Mouse (Mus musculus) cerebellum, adult 2 months (tissue): ENCODE data around the gene Cgref1. TPM values are rescaled to one million over a fixed set of nuclear protein-coding genes. Genes with fewer than 3 reads are reported as not detected.

Source experiments
- DNase-seq, 2 experiments: peaks; one replicate each; pipeline ENCODE4 v3.0.0; 2021
- H3K27ac ChIP-seq: fragments of 200-500 bp; 2 replicates; pipeline ENCODE4 v1.5.1; 2012; ENCODE audit warnings: low read length, control low read depth, inconsistent platforms; ENCODE audit not compliant: insufficient read depth
- H3K27me3 ChIP-seq: fragments of 200-500 bp; 2 replicates; pipeline ENCODE4 v1.6.1; 2012; ENCODE audit warnings: inconsistent platforms, mild to moderate bottlenecking, low read length, moderate library complexity; ENCODE audit not compliant: control insufficient read depth, insufficient read depth
- H3K4me1 ChIP-seq: fragments of 200-500 bp; 2 replicates; pipeline ENCODE4 v1.6.1; 2011; ENCODE audit warnings: low read length; ENCODE audit not compliant: control insufficient read depth, insufficient read depth
- H3K4me3 ChIP-seq: fragments of 200-500 bp; replicated peaks from 2 replicates; pipeline ENCODE3; 2011; ENCODE audit warnings: mild to moderate bottlenecking, low read depth, low read length, control low read depth; ENCODE audit not compliant: insufficient read depth
- CTCF ChIP-seq: fragments of 200-500 bp; IDR thresholded peaks from 2 replicates; pipeline ENCODE4 v1.5.1; 2011; ENCODE audit warnings: low read depth, mild to moderate bottlenecking, control low read depth, low read length, moderate library complexity, borderline replicate concordance; ENCODE audit not compliant: insufficient read depth
- POLR2A ChIP-seq: fragments of 200-500 bp; IDR thresholded peaks from 2 replicates; pipeline ENCODE4 v1.6.1; 2011; ENCODE audit warnings: low read length, control low read depth, borderline replicate concordance; ENCODE audit not compliant: insufficient read depth
- WGBS: fragments of 180-500 bp; shearing (Covaris S2); methylation state at CpG from one replicate; pipeline ENCODE4 v1.1.7; 2018; 5-methylcytosine and 5-hydroxymethylcytosine counted together
- polyA plus RNA-seq: library from polyadenylated mRNA; depleted of rRNA; stranded (reverse); fragments of >200 nt; gene quantifications from 2 replicates; pipeline ENCODE4 v1.2.3, GENCODE M21; 2012

Cgref1 gene
- polyA plus RNA-seq, 1 experiment = 18.5 TPM

DNA sequence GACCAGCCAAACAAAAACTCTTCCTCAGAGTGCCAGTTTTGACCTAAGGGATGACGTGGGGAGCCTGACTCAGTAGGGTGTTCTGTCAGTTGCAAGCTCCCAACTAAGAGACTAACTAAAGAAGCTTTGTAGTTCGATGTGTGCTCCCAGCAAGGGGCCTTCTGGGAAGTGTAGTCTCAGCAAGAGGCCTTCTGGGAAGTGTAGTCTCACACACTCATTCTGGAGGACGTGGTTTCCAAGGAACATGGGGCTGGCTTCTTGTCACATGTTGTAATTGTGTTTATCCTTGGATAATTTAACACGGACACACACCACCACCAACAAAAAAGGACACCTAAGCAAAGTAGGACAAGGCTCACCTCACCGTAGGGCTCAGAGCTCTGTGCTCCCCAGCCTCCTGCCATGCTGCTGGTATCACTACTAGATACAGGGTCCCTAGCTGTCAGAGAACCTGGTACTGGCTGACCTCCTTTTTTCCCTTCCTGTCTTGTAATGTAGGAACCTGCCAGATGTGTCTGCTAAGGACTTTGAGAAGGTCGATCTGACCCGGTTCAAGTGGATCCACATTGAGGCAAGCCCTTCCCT lies 17.4 kb downstream of the Cgref1 start:
- Histone ChIP-seq H3K4me1 (0 out of 2 replicates have a peak, but pooled peaks cover 3% of the 10 kb centered on the region), H3K27ac (no peak overlapping the region), H3K27me3 (no peaks in the 10 kb centered on the region), H3K4me3 (no peak overlapping the region)
- WGBS = 39% methylated on average over 7 of the region's 7 CpGs
- DNase-seq = peak; percentile 38 to 57
- no peak for TF ChIP-seq CTCF
- TF ChIP-seq POLR2A = no peak

DNA sequence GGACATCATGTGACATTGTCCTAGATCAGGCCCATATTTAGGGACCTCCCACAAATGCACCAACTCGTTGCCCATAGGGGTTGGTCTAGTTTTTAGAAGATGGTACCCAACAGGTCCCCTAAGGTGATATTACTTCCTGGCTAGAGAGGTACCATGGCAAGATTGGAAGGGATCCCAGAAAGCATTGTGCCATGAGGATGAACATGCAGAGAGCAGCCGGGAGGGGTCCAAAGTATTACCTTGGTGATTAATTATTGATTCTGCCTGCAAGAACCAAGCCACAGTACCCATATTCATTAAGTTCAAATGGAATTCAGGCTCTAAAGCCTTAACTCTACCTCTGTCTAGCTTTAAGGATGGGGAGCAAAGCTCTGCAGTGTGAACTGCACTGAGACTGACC lies 19.3 kb downstream of the Cgref1 start:
- Histone ChIP-seq H3K4me3 (no peak overlapping the region), H3K27me3 (no peaks in the 10 kb centered on the region), H3K4me1 (0 out of 2 replicates have a peak, but pooled peaks cover 3% of the 10 kb centered on the region), H3K27ac (no peak overlapping the region)
- no peak for TF ChIP-seq CTCF
- no peak for TF ChIP-seq POLR2A
- WGBS = 61% methylated on average over 2 of the region's 2 CpGs
- no peak for DNase-seq

GRCm38 (mm10) chr5:30925217-30925616 lies 20.2 kb downstream of the Cgref1 start:
- H3K4me3 ChIP-seq = no peak overlapping the region
- no peaks in the 10 kb centered on the region for H3K27me3 ChIP-seq
- H3K27ac ChIP-seq = no peak overlapping the region
- 0 out of 2 replicates have a peak, but pooled peaks cover under 1% of the 10 kb centered on the region for H3K4me1 ChIP-seq
- 86% methylated on average over 5 of the region's 5 CpGs for WGBS
- no peak for TF ChIP-seq POLR2A
- DNase-seq = no peak

GRCm38 (mm10) chr5:30924614-30925013 lies 20.8 kb downstream of the Cgref1 start:
- no peak overlapping the region for H3K4me3 ChIP-seq
- no peak for DNase-seq
- no peaks in the 10 kb centered on the region for H3K27me3 ChIP-seq
- H3K27ac ChIP-seq = no peak overlapping the region
- TF ChIP-seq CTCF (no peak), POLR2A (no peak)
- no peaks in the 10 kb centered on the region for H3K4me1 ChIP-seq
- 67% methylated on average over 8 of the region's 8 CpGs for WGBS

GRCm38 (mm10) chr5:30923119-30923518 lies 22.3 kb downstream of the Cgref1 start:
- no peak for DNase-seq
- Histone ChIP-seq H3K27ac (no peak overlapping the region), H3K4me3 (no peak overlapping the region), H3K4me1 (no peaks in the 10 kb centered on the region), H3K27me3 (no peaks in the 10 kb centered on the region)
- TF ChIP-seq POLR2A (no peak), CTCF (no peak)
- 83% methylated on average over 6 of the region's 6 CpGs for WGBS

DNA sequence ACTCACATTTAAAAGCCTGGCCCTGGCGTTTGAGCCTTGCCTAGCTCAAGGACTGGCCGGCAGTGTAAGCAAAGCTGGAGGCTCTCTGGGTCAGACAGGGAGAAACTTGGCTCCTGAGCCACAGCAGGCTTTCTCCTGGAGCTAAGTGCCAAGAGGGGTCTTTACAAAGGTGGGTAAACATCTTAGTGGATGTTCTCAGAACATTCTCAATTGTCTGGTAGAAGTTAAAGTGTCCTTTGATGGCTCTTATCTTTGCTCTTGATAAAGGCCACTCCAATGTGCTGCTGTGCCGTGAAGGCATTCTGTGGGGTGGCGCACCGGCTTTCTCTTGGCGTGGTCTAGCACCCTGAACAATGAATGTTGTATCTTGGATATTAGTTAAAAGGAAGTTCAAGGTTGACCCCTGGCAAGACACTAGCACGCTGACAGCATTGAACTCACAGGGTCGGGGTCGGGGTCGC lies 22.8 kb downstream of the Cgref1 start:
- Histone ChIP-seq H3K27ac (no peak overlapping the region), H3K4me1 (no peaks in the 10 kb centered on the region), H3K27me3 (no peaks in the 10 kb centered on the region), H3K4me3 (peak overlapping the region; percentile 8)
- WGBS = 75% methylated on average over 10 of the region's 10 CpGs
- no peak for DNase-seq
- TF ChIP-seq CTCF (no peak), POLR2A (no peak)

DNA sequence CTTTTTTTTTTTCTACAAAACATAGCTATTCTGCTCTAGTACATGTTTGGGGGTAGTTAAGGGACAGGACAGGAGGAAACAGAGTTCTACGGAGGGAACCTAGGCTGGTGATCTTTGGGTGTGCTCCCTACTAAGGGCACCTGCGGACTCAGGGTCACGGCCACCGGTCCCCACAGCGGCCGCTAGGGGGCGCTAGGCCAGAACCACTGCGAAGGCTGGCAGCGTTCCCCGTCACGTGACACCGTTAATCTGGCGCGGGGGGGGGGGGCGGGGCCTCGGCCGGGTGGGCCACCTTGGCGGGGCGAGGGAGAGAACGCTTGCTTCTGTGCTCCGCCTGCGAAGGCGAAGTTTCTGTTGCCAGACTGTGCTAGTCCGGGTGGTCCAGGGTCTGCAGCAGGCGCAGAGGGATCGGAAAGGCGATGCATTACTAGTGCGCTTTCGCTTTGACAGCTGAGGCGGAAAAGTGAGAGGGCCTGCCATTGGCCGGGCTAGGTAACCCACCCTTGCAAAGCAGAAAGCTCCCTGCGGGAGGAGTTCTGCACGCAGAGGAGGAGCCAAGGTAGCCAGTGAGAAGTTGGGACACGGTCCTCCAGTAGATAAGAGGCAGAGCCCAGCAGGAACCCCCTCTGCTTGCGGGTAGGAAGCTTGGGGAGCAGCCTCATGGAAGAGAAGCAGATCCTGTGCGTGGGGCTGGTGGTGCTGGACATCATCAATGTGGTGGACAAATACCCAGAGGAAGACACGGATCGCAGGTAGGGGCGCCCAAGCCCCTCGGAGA lies 23.9 kb downstream of the Cgref1 start, which contains the start of gene Khk:
Khk (plus strand) TSS at position 176 of the 778 bp plus-strand sequence.
- H3K4me1 ChIP-seq = no peaks in the 10 kb centered on the region
- TF ChIP-seq CTCF (peak; percentile 86), POLR2A (peak; percentile 88)
- no peaks in the 10 kb centered on the region for H3K27me3 ChIP-seq
- WGBS = under 1% methylated on average over 40 of the region's 40 CpGs
- H3K4me3 ChIP-seq = peak within 1 kb of the TSS; percentile 86
- peak within 1 kb of the TSS; percentile 43 for H3K27ac ChIP-seq
- DNase-seq = peak; percentile 87 to 95

GRCm38 (mm10) chr5:30920621-30921020 lies 24.8 kb downstream of the Cgref1 start:
- H3K27me3 ChIP-seq = no peaks in the 10 kb centered on the region
- WGBS = 65% methylated on average over 19 of the region's 19 CpGs
- no peak for TF ChIP-seq CTCF
- TF ChIP-seq POLR2A = no peak
- H3K27ac ChIP-seq = no peak overlapping the region
- peak in 1 of 2 experiments; percentile 47 for DNase-seq
- peak overlapping the region; percentile 4 for H3K4me3 ChIP-seq
- H3K4me1 ChIP-seq = no peaks in the 10 kb centered on the region
